Mouse (Mus musculus) spleen, adult 2 months (tissue): ENCODE data around the gene Slco4a1. TPM values are rescaled to one million over a fixed set of nuclear protein-coding genes. Genes with fewer than 3 reads are reported as not detected.

ENCODE experiments used
- DNase-seq, 2 experiments: peaks; one replicate each; pipeline versions ENCODE4 v3.0.0 to v3.0.0-alpha.2; 2012 to 2021; ENCODE audit warnings: low spot score in 2 of 2, low read depth in 1 of 2
- H3K27ac ChIP-seq: fragments of 200-500 bp; 2 replicates; pipeline ENCODE4 v1.5.1; 2012; ENCODE audit warnings: low read length, inconsistent platforms; ENCODE audit not compliant: insufficient read depth
- H3K27me3 ChIP-seq: fragments of 200-500 bp; 2 replicates; pipeline ENCODE4 v1.6.1; 2012; ENCODE audit warnings: mild to moderate bottlenecking, moderate library complexity, low read length, inconsistent platforms; ENCODE audit not compliant: control insufficient read depth, insufficient read depth
- H3K36me3 ChIP-seq: fragments of 200-500 bp; 2 replicates; pipeline ENCODE4 v1.6.1; 2012; ENCODE audit warnings: mild to moderate bottlenecking, low read length, inconsistent platforms; ENCODE audit not compliant: control insufficient read depth, insufficient read depth
- H3K4me1 ChIP-seq: fragments of 200-500 bp; 2 replicates; pipeline ENCODE4 v1.6.1; 2011; ENCODE audit warnings: inconsistent platforms; ENCODE audit not compliant: control insufficient read depth, insufficient read depth, insufficient read length
- H3K4me3 ChIP-seq: fragments of 200-500 bp; 2 replicates; pipeline ENCODE4 v1.5.1; 2011; ENCODE audit warnings: mild to moderate bottlenecking, inconsistent platforms; ENCODE audit not compliant: insufficient read depth, insufficient read length; ENCODE audit errors: extremely low read depth
- CTCF ChIP-seq: fragments of 200-500 bp; IDR thresholded peaks from 2 replicates; pipeline ENCODE4 v1.5.1; 2011; ENCODE audit warnings: mild to moderate bottlenecking, inconsistent platforms; ENCODE audit not compliant: insufficient read depth, insufficient read length, insufficient replicate concordance; ENCODE audit errors: extremely low read depth
- POLR2A ChIP-seq: fragments of 200-500 bp; IDR thresholded peaks from 2 replicates; pipeline ENCODE4 v1.6.1; 2011; ENCODE audit warnings: low read depth, low read length, inconsistent platforms
- WGBS: fragments of 180-500 bp; shearing (Covaris S2); methylation state at CpG from one replicate; pipeline ENCODE4 v1.1.7; 2018; 5-methylcytosine and 5-hydroxymethylcytosine counted together
- polyA plus RNA-seq: library from polyadenylated mRNA; depleted of rRNA; stranded (reverse); fragments of >200 nt; gene quantifications from 2 replicates; pipeline ENCODE4 v1.2.3, GENCODE M21; 2012

Gene Slco4a1
- polyA plus RNA-seq, 1 experiment, result 8.1 TPM

GRCm38 (mm10) chr2:180460801-180461200 lies 4.8 kb downstream of the Slco4a1 start:
- Histone ChIP-seq H3K27me3 (no peaks in the 10 kb centered on the region), H3K27ac (no peak overlapping the region), H3K4me3 (no peak overlapping the region), H3K36me3 (no peaks in the 10 kb centered on the region; the same call in 1 of the 2 replicates), H3K4me1 (no peaks in the 10 kb centered on the region)
- TF ChIP-seq CTCF (no peak), POLR2A (no peak)
- no peak for DNase-seq
- WGBS, result 83% methylated on average over 8 of the region's 8 CpGs

GRCm38 (mm10) chr2:180462593-180462992 lies 6.5 kb downstream of the Slco4a1 start:
- Histone ChIP-seq H3K36me3 (no peaks in the 10 kb centered on the region; the same call in 1 of the 2 replicates), H3K27me3 (no peaks in the 10 kb centered on the region), H3K4me3 (no peak overlapping the region), H3K27ac (no peak overlapping the region), H3K4me1 (no peaks in the 10 kb centered on the region)
- TF ChIP-seq CTCF (no peak), POLR2A (no peak)
- DNase-seq, result no peak
- WGBS, result 89% methylated on average over 8 of the region's 8 CpGs

GRCm38 (mm10) chr2:180466505-180466904 lies 10.5 kb downstream of the Slco4a1 start:
- whole genome bisulfite sequencing, result 90% methylated on average over 7 of the region's 7 CpGs
- Histone ChIP-seq H3K4me3 (no peak overlapping the region), H3K4me1 (no peaks in the 10 kb centered on the region), H3K27ac (no peak overlapping the region), H3K36me3 (no peaks in the 10 kb centered on the region; the same call in 1 of the 2 replicates), H3K27me3 (no peaks in the 10 kb centered on the region)
- DNase-seq, result no peak
- no peak for TF ChIP-seq POLR2A
- no peak for TF ChIP-seq CTCF

- DNase-seq, result no peak
- Histone ChIP-seq H3K27ac (no peak overlapping the region), H3K27me3 (no peaks in the 10 kb centered on the region), H3K36me3 (no peaks in the 10 kb centered on the region; the same call in 1 of the 2 replicates), H3K4me1 (no peaks in the 10 kb centered on the region), H3K4me3 (no peak overlapping the region)
- TF ChIP-seq CTCF (no peak), POLR2A (no peak)
- WGBS, result 96% methylated on average over 8 of the region's 8 CpGs
Measured at GRCm38 (mm10) chr2:180468871-180469270, 12.8 kb downstream of the Slco4a1 start.

- no peak for DNase-seq
- Histone ChIP-seq H3K27me3 (no peaks in the 10 kb centered on the region), H3K4me3 (no peak overlapping the region), H3K27ac (no peak overlapping the region), H3K4me1 (no peaks in the 10 kb centered on the region), H3K36me3 (no peaks in the 10 kb centered on the region; the same call in 1 of the 2 replicates)
- TF ChIP-seq POLR2A (no peak), CTCF (no peak)
- 91% methylated on average over 9 of the region's 9 CpGs for WGBS
Measured at GRCm38 (mm10) chr2:180469768-180470167, 13.7 kb downstream of the Slco4a1 start.

GRCm38 (mm10) chr2:180472306-180473079 lies 16.4 kb downstream of the Slco4a1 start:
- DNase-seq, result no peak
- Histone ChIP-seq H3K27me3 (no peaks in the 10 kb centered on the region), H3K4me3 (no peak overlapping the region), H3K27ac (no peak overlapping the region), H3K4me1 (no peaks in the 10 kb centered on the region), H3K36me3 (no peaks in the 10 kb centered on the region)
- TF ChIP-seq POLR2A, result no peak
- TF ChIP-seq CTCF, result peak; percentile 46; the same call in 1 of the 2 replicates
- WGBS, result 65% methylated on average over 21 of the region's 21 CpGs

- H3K4me1 ChIP-seq, result no peaks in the 10 kb centered on the region
- H3K27me3 ChIP-seq, result no peaks in the 10 kb centered on the region
- peak in 1 of 2 experiments; percentile 15 for DNase-seq
- no peak overlapping the region for H3K27ac ChIP-seq
- H3K4me3 ChIP-seq, result no peak overlapping the region
- H3K36me3 ChIP-seq, result no peaks in the 10 kb centered on the region
- TF ChIP-seq POLR2A (no peak), CTCF (peak; percentile 11; the same call in 1 of the 2 replicates)
- WGBS, result 69% methylated on average over 7 of the region's 7 CpGs
Measured at GRCm38 (mm10) chr2:180473080-180473440, 17.0 kb downstream of the Slco4a1 start.
